Mouse (Mus musculus): ENCODE data around the gene Agpat3.

Gene Agpat3

DNA sequence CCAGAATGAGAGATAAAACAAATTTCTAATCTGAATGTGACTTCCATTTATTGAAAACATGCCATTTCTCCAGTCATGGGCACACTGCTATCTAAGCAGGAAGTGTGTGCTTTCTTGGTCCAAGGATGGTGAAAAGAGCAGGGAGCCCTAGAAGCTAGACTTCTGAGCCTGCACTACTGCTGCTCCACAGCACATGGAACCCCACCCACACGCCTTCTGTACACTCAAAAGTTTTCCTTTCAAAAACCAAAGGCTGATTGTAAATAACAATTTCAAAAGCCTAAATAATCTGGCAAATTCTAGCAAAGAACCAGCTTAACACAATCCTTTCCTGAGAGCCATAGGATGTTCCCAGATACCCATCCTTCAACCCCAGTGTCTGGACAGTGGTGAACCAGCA is 132.8 kb downstream of the Agpat3 start:
- DNase-seq (ENCODE audit: low read depth, low spot score) = no peak

Measured in retina, adult 2 months (tissue).